Mouse (Mus musculus): Measurements from ENCODE around the gene H2-M5. TPM values are rescaled to one million over a fixed set of nuclear protein-coding genes. Genes with fewer than 3 reads are reported as not detected.

The H2-M5 gene
- polyA plus RNA-seq, 1 experiment from 2014 or later, result 0.33 TPM

GRCm38 (mm10) chr17:37016333-37016732, 27.0 kb upstream of the H2-M5 start:
- Histone ChIP-seq H3K9me3 (ENCODE audit: control insufficient read depth, low read length) (no peaks in the 10 kb centered on the region), H3K4me1 (replicated peaks; ENCODE audit: control insufficient read depth, insufficient read depth, low read length) (no peaks in the 10 kb centered on the region), H3K27ac (ENCODE audit: low read length) (no peak overlapping the region), H3K4me2 (ENCODE audit: low read depth, low read length) (no peak overlapping the region), H3K4me3 (ENCODE audit: low read length) (no peak overlapping the region), H3K27me3 (ENCODE audit: control insufficient read depth, insufficient read depth, low read depth, low read length) (no peaks in the 10 kb centered on the region), H3K36me3 (ENCODE audit: control insufficient read depth, insufficient read depth, low read length) (no peaks in the 10 kb centered on the region), H3K9ac (ENCODE audit: low read length) (no peak overlapping the region)
- ATAC-seq (ENCODE audit: low read depth), result no peak

- H3K4me1 ChIP-seq (replicated peaks; ENCODE audit: control insufficient read depth, insufficient read depth, low read length), result no peaks in the 10 kb centered on the region
- 58% methylated on average over 5 of the region's 5 CpGs for WGBS
- H3K27ac ChIP-seq (ENCODE audit: low read length), result no peak overlapping the region
- H3K9ac ChIP-seq (ENCODE audit: low read length), result no peak overlapping the region
- H3K27me3 ChIP-seq (ENCODE audit: control insufficient read depth, insufficient read depth, low read depth, low read length), result no peaks in the 10 kb centered on the region
- no peak overlapping the region for H3K4me3 ChIP-seq (ENCODE audit: low read length)
- H3K9me3 ChIP-seq (ENCODE audit: control insufficient read depth, low read length), result no peaks in the 10 kb centered on the region
- no peak overlapping the region for H3K4me2 ChIP-seq (ENCODE audit: low read depth, low read length)
- peaks cover 26% of the 10 kb centered on the region for H3K36me3 ChIP-seq (ENCODE audit: control insufficient read depth, insufficient read depth, low read length)
- no peak for ATAC-seq (ENCODE audit: low read depth)
Measured at GRCm38 (mm10) chr17:37012141-37012540, 22.8 kb upstream of the H2-M5 start.

- Histone ChIP-seq H3K27me3 (ENCODE audit: control insufficient read depth, insufficient read depth, low read depth, low read length) (no peaks in the 10 kb centered on the region), H3K4me1 (replicated peaks; ENCODE audit: control insufficient read depth, insufficient read depth, low read length) (no peaks in the 10 kb centered on the region), H3K4me2 (ENCODE audit: low read depth, low read length) (no peak overlapping the region), H3K27ac (ENCODE audit: low read length) (no peak overlapping the region), H3K36me3 (ENCODE audit: control insufficient read depth, insufficient read depth, low read length) (peaks cover 30% of the 10 kb centered on the region), H3K9me3 (ENCODE audit: control insufficient read depth, low read length) (no peaks in the 10 kb centered on the region), H3K9ac (ENCODE audit: low read length) (no peak overlapping the region), H3K4me3 (ENCODE audit: low read length) (no peak overlapping the region)
- no peak for ATAC-seq (ENCODE audit: low read depth)
- WGBS, result 50% methylated on average over 3 of the region's 3 CpGs
Measured at GRCm38 (mm10) chr17:37011719-37012118, 22.4 kb upstream of the H2-M5 start.

- H3K27ac ChIP-seq (ENCODE audit: low read length), result no peak overlapping the region
- no peaks in the 10 kb centered on the region for H3K9me3 ChIP-seq (ENCODE audit: control insufficient read depth, low read length)
- H3K9ac ChIP-seq (ENCODE audit: low read length), result no peak overlapping the region
- no peaks in the 10 kb centered on the region for H3K27me3 ChIP-seq (ENCODE audit: control insufficient read depth, insufficient read depth, low read depth, low read length)
- no peak overlapping the region for H3K4me3 ChIP-seq (ENCODE audit: low read length)
- H3K4me2 ChIP-seq (ENCODE audit: low read depth, low read length), result no peak overlapping the region
- H3K36me3 ChIP-seq (ENCODE audit: control insufficient read depth, insufficient read depth, low read length), result peaks cover 38% of the 10 kb centered on the region
- no peak for ATAC-seq (ENCODE audit: low read depth)
- 86% methylated on average over 17 of the region's 17 CpGs for WGBS
- no peaks in the 10 kb centered on the region for H3K4me1 ChIP-seq (replicated peaks; ENCODE audit: control insufficient read depth, insufficient read depth, low read length)
Measured at GRCm38 (mm10) chr17:37009460-37010042, 20.2 kb upstream of the H2-M5 start.

- H3K27me3 ChIP-seq (ENCODE audit: control insufficient read depth, insufficient read depth, low read depth, low read length), result no peaks in the 10 kb centered on the region
- H3K9ac ChIP-seq (ENCODE audit: low read length), result no peak overlapping the region
- 86% methylated on average over 6 of the region's 6 CpGs for WGBS
- no peak overlapping the region for H3K4me2 ChIP-seq (ENCODE audit: low read depth, low read length)
- H3K4me3 ChIP-seq (ENCODE audit: low read length), result no peak overlapping the region
- no peak overlapping the region for H3K27ac ChIP-seq (ENCODE audit: low read length)
- no peak for ATAC-seq (ENCODE audit: low read depth)
- no peaks in the 10 kb centered on the region for H3K9me3 ChIP-seq (ENCODE audit: control insufficient read depth, low read length)
- peaks cover 2% of the 10 kb centered on the region; the same call in 1 of the 2 replicates for H3K4me1 ChIP-seq (replicated peaks; ENCODE audit: control insufficient read depth, insufficient read depth, low read length)
- H3K36me3 ChIP-seq (ENCODE audit: control insufficient read depth, insufficient read depth, low read length), result peaks cover 38% of the 10 kb centered on the region
Measured at GRCm38 (mm10) chr17:37008161-37008560, 18.8 kb upstream of the H2-M5 start.

- no peaks in the 10 kb centered on the region for H3K9me3 ChIP-seq (ENCODE audit: control insufficient read depth, low read length)
- peak overlapping the region; percentile 91 for H3K4me2 ChIP-seq (ENCODE audit: low read depth, low read length)
- ATAC-seq (ENCODE audit: low read depth), result no peak
- WGBS, result 26% methylated on average over 3 of the region's 4 CpGs
- H3K27me3 ChIP-seq (ENCODE audit: control insufficient read depth, insufficient read depth, low read depth, low read length), result no peaks in the 10 kb centered on the region
- peak overlapping the region; percentile 77 for H3K4me3 ChIP-seq (ENCODE audit: low read length)
- peaks cover 19% of the 10 kb centered on the region for H3K36me3 ChIP-seq (ENCODE audit: control insufficient read depth, insufficient read depth, low read length)
- peaks cover 4% of the 10 kb centered on the region; the same call in 1 of the 2 replicates for H3K4me1 ChIP-seq (replicated peaks; ENCODE audit: control insufficient read depth, insufficient read depth, low read length)
- H3K9ac ChIP-seq (ENCODE audit: low read length), result peak overlapping the region; percentile 94
- H3K27ac ChIP-seq (ENCODE audit: low read length), result no peak overlapping the region
Measured at GRCm38 (mm10) chr17:37003366-37003765, 14.0 kb upstream of the H2-M5 start.

GRCm38 (mm10) chr17:37002364-37003330, 13.3 kb upstream of the H2-M5 start:
- WGBS, result under 1% methylated on average over 49 of the region's 49 CpGs
- peak overlapping the region; percentile 91 for H3K4me2 ChIP-seq (ENCODE audit: low read depth, low read length)
- no peaks in the 10 kb centered on the region for H3K27me3 ChIP-seq (ENCODE audit: control insufficient read depth, insufficient read depth, low read depth, low read length)
- H3K4me3 ChIP-seq (ENCODE audit: low read length), result peak overlapping the region; percentile 77
- ATAC-seq (ENCODE audit: low read depth), result peak; percentile 96
- peak overlapping the region; percentile 97 for H3K27ac ChIP-seq (ENCODE audit: low read length)
- H3K9me3 ChIP-seq (ENCODE audit: control insufficient read depth, low read length), result no peaks in the 10 kb centered on the region
- peaks cover 4% of the 10 kb centered on the region; the same call in 1 of the 2 replicates for H3K4me1 ChIP-seq (replicated peaks; ENCODE audit: control insufficient read depth, insufficient read depth, low read length)
- peak overlapping the region; percentile 94 for H3K9ac ChIP-seq (ENCODE audit: low read length)
- H3K36me3 ChIP-seq (ENCODE audit: control insufficient read depth, insufficient read depth, low read length), result peaks cover 16% of the 10 kb centered on the region

GRCm38 (mm10) chr17:37000863-37001262, 11.5 kb upstream of the H2-M5 start, which contains the start of gene Zfp57:
Gene Zfp57, plus strand, starts transcription at chr17:37001163.
- ATAC-seq (ENCODE audit: low read depth), result no peak
- WGBS, result 87% methylated on average over 7 of the region's 7 CpGs
- H3K4me3 ChIP-seq (ENCODE audit: low read length), result peak within 1 kb of the TSS; percentile 77; the same call in 1 of the 2 replicates
- H3K27ac ChIP-seq (ENCODE audit: low read length), result peak within 1 kb of the TSS; percentile 45; the same call in 1 of the 2 replicates
- H3K9me3 ChIP-seq (ENCODE audit: control insufficient read depth, low read length), result no peaks in the 10 kb centered on the region
- no peaks in the 10 kb centered on the region for H3K27me3 ChIP-seq (ENCODE audit: control insufficient read depth, insufficient read depth, low read depth, low read length)
- H3K36me3 ChIP-seq (ENCODE audit: control insufficient read depth, insufficient read depth, low read length), result peaks cover 2% of the 10 kb centered on the region; the same call in 1 of the 2 replicates
- H3K4me2 ChIP-seq (ENCODE audit: low read depth, low read length), result peak within 1 kb of the TSS; percentile 91; the same call in 1 of the 2 replicates
- peaks cover 4% of the 10 kb centered on the region; the same call in 1 of the 2 replicates for H3K4me1 ChIP-seq (replicated peaks; ENCODE audit: control insufficient read depth, insufficient read depth, low read length)
- H3K9ac ChIP-seq (ENCODE audit: low read length), result no peak within 1 kb of the TSS

- H3K9ac ChIP-seq (ENCODE audit: low read length), result no peak overlapping the region
- 54% methylated on average over 2 of the region's 2 CpGs for WGBS
- H3K27me3 ChIP-seq (ENCODE audit: control insufficient read depth, insufficient read depth, low read depth, low read length), result no peaks in the 10 kb centered on the region
- H3K27ac ChIP-seq (ENCODE audit: low read length), result no peak overlapping the region
- no peak overlapping the region for H3K4me2 ChIP-seq (ENCODE audit: low read depth, low read length)
- no peaks in the 10 kb centered on the region for H3K36me3 ChIP-seq (ENCODE audit: control insufficient read depth, insufficient read depth, low read length)
- peaks cover 4% of the 10 kb centered on the region; the same call in 1 of the 2 replicates for H3K4me1 ChIP-seq (replicated peaks; ENCODE audit: control insufficient read depth, insufficient read depth, low read length)
- no peak for ATAC-seq (ENCODE audit: low read depth)
- no peak overlapping the region for H3K4me3 ChIP-seq (ENCODE audit: low read length)
- no peaks in the 10 kb centered on the region for H3K9me3 ChIP-seq (ENCODE audit: control insufficient read depth, low read length)
Measured at GRCm38 (mm10) chr17:36998477-36998876, 9.1 kb upstream of the H2-M5 start.

Measured in lung, embryonic 16.5 days (tissue).